Mouse (Mus musculus) MEL (cell line): ENCODE results near the gene Pllp.

ENCODE experiments used
- CHD1 ChIP-seq: IDR thresholded peaks from 2 replicates; pipeline ENCODE4 v1.6.1; 2012; ENCODE audit warnings: low read depth, mild to moderate bottlenecking, inconsistent platforms, low read length, improper control_type of control experiment
- CHD2 ChIP-seq: IDR thresholded peaks from 2 replicates; pipeline ENCODE4 v1.6.1; 2011; ENCODE audit warnings: low read length, improper control_type of control experiment
- CTCF ChIP-seq, 3 experiments: IDR thresholded peaks in 2 of 3; conservative IDR thresholded peaks in 1 of 3; 2 replicates each; pipeline ENCODE4 v1.5.1; 2011 to 2012; ENCODE audit warnings: low read length in 3 of 3, low read depth in 2 of 3, mild to moderate bottlenecking in 2 of 3, improper control_type of control experiment in 1 of 3, inconsistent platforms in 1 of 3, mixed read lengths in 1 of 3, moderate library complexity in 1 of 3; ENCODE audit not compliant: control insufficient read depth in 1 of 3, insufficient read depth in 1 of 3, poor library complexity in 1 of 3, severe bottlenecking in 1 of 3
- GATA1 ChIP-seq: IDR thresholded peaks from 2 replicates; pipeline ENCODE4 v1.6.1; 2011; ENCODE audit warnings: low read depth, low read length, improper control_type of control experiment
- MAX ChIP-seq: IDR thresholded peaks from 2 replicates; pipeline ENCODE4 v1.6.1; 2011; ENCODE audit warnings: low read length, improper control_type of control experiment
- MAZ ChIP-seq: IDR thresholded peaks from 2 replicates; pipeline ENCODE4 v1.6.1; 2012; ENCODE audit warnings: low read depth, mild to moderate bottlenecking, inconsistent platforms, low read length, improper control_type of control experiment
- POLR2A ChIP-seq, 2 experiments: IDR thresholded peaks; 2 replicates each; pipeline ENCODE4 v1.6.1; 2011 to 2012; ENCODE audit warnings: low read length in 2 of 2, mild to moderate bottlenecking in 2 of 2, control low read depth in 1 of 2, improper control_type of control experiment in 1 of 2, low read depth in 1 of 2, moderate library complexity in 1 of 2; ENCODE audit not compliant: control insufficient read depth in 1 of 2, insufficient read depth in 1 of 2, poor library complexity in 1 of 2
- POLR2AphosphoS2 ChIP-seq: IDR thresholded peaks from 2 replicates; pipeline ENCODE4 v1.6.1; 2011; ENCODE audit warnings: low read length, improper control_type of control experiment
- SIN3A ChIP-seq: IDR thresholded peaks from 2 replicates; pipeline ENCODE4 v1.6.1; 2012; ENCODE audit warnings: low read length, improper control_type of control experiment, inconsistent platforms

DNA sequence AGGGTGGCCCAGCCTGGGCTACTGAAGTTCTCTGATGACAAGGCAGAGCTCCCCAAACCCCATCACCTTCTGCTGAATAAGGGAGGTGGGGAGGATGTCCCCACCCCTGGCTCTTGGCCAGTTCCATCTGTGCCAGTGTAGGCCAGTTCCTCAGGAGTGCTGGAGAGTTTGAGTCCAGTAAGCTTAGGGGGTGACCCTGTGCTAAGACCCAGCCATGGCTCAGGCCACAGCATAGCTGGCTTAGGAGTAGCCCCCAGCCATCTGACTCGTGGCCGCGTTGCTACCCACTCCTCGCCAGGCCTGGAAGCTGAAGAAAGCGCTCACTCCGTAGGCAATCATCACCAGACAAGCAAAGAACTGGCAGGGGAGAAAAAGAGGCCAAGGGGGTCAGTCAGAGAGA lies 20.2 kb downstream of the Pllp start:
- TF ChIP-seq CTCF (IDR thresholded peaks at IDR 0.05 in 2 of 3, conservative IDR thresholded peaks at IDR 0.05 in 1 of 3; ENCODE audit: control insufficient read depth in 1 of 3, insufficient read depth in 1 of 3, low read depth in 2 of 3, low read length in 3 of 3, poor library complexity in 1 of 3, severe bottlenecking in 1 of 3) (no peak), SIN3A (no peak), POLR2A (IDR thresholded peaks at IDR 0.05; ENCODE audit: control insufficient read depth in 1 of 2, insufficient read depth in 1 of 2, low read depth in 1 of 2, low read length in 2 of 2, poor library complexity in 1 of 2) (peak in 1 of 2 experiments; percentile 31; a peak in 1 of 4 replicates), MAX (no peak), MAZ (no peak), CHD2 (no peak), CHD1 (no peak), GATA1 (no peak), POLR2AphosphoS2 (no peak)
